Mouse (Mus musculus) forebrain, embryonic 12.5 days (tissue): Measurements from ENCODE around the gene Ntrk2. TPM values are rescaled to one million over a fixed set of nuclear protein-coding genes. Genes with fewer than 3 reads are reported as not detected.

Source experiments
- ATAC-seq: fragments of 200-750 bp; cut with Nextera tagmentation; 2 replicates; pipeline ENCODE4 v1.8.0; 2017; ENCODE audit warnings: moderate TSS enrichment; ENCODE audit not compliant: low FRiP score
- H3K27ac ChIP-seq: fragments of 300-500 bp; sonication (generic); 2 replicates; pipeline ENCODE4 v1.5.1; 2016; ENCODE audit warnings: mild to moderate bottlenecking
- H3K27me3 ChIP-seq: fragments of 300-500 bp; sonication (generic); 2 replicates; pipeline ENCODE4 v1.6.1; 2016; ENCODE audit warnings: mild to moderate bottlenecking
- H3K36me3 ChIP-seq: fragments of 300-500 bp; sonication (generic); replicated peaks from 2 replicates; pipeline ENCODE4 v1.6.1; 2016; ENCODE audit warnings: mild to moderate bottlenecking
- H3K4me1 ChIP-seq: fragments of 300-500 bp; sonication (generic); 2 replicates; pipeline ENCODE4 v1.6.1; 2016
- H3K4me2 ChIP-seq: fragments of 300-500 bp; sonication (generic); 2 replicates; pipeline ENCODE4 v1.6.1; 2016; ENCODE audit warnings: mild to moderate bottlenecking, moderate library complexity
- H3K4me3 ChIP-seq: fragments of 300-500 bp; sonication (generic); replicated peaks from 2 replicates; pipeline ENCODE4 v1.5.1; 2016; ENCODE audit warnings: mild to moderate bottlenecking
- H3K9ac ChIP-seq: fragments of 300-500 bp; sonication (generic); 2 replicates; pipeline ENCODE4 v1.6.1; 2016; ENCODE audit warnings: mild to moderate bottlenecking
- H3K9me3 ChIP-seq: fragments of 300-500 bp; sonication (generic); 2 replicates; pipeline ENCODE4 v1.6.1; 2016
- WGBS: fragments of 180-500 bp; shearing (Covaris S2); methylation state at CpG from one replicate; pipeline ENCODE4 v1.1.7; 2016; 5-methylcytosine and 5-hydroxymethylcytosine counted together
- polyA plus RNA-seq: library from polyadenylated mRNA; unstranded; fragments of >200 nt; fragmentation: Nextera tagmentation; extraction: Ambion mirVana; gene quantifications from 2 replicates; pipeline ENCODE4 v1.2.1, GENCODE M21; 2016

Ntrk2 gene
- polyA plus RNA-seq, 1 experiment from 2014 or later = 51.7 TPM

DNA sequence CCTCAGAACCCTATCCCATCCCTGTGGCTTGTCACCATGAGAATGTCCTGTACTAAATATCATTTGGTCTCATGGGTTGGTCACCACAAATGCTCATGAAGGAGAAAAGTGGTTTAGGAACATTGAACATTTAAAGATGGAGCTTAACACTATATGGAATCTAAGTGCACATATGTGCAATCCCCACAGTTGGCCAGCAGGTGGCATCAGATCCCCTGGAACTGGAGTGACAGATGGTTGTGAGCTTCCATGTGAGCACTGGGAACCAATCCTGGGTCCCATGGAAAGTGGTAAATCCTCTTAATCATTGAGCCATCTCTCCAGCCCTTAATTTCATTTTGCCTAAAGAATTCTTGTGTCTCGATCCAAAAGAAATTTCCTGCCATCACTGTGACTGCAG, 308.3 kb downstream of the Ntrk2 start:
- Histone ChIP-seq H3K27ac (no peak overlapping the region), H3K4me3 (no peak overlapping the region), H3K9me3 (peaks cover 28% of the 10 kb centered on the region), H3K4me2 (no peak overlapping the region), H3K36me3 (no peaks in the 10 kb centered on the region), H3K4me1 (no peaks in the 10 kb centered on the region), H3K9ac (no peak overlapping the region), H3K27me3 (no peaks in the 10 kb centered on the region)
- WGBS = 83% methylated on average over 1 of the region's 1 CpGs
- no peak for ATAC-seq

DNA sequence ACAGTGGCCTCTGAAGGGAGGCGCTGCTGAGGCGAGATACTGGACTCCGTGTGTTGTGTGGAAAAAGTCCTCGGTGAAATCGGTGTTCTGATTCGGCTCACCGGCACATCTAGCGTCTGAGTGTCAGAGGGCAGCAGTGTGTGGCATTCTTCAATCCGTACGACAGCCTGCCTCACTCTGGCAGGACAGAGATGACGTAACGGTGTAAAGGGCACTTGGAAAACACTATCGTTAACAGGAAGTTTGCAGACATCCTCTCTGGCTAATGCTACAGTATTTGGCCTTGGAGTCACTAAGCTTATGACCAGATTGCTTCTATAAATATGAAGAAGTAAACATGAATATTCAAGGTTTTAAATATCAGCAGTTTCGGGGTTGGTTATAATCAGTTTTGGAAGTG, 309.2 kb downstream of the Ntrk2 start:
- 98% methylated on average over 14 of the region's 14 CpGs for WGBS
- no peak for ATAC-seq

DNA sequence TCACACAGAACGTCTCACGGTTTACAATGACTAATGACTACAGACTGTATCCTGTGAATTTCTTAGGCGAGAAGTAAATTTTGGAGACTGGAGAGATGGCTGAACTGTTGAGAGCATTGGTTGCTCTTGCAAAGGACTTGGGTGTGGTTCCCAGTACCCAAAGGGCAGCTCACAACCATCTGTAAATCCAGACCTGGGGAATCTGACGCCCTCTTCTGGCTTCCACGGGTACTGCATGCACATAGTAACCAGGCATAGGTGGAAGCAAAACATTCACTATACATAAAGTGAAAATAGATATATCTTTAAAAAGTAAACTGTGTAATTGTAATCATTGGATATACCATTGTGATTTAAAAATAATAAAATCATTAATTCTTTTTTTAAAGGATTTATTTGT, 310.9 kb downstream of the Ntrk2 start:
- no peak overlapping the region for H3K4me2 ChIP-seq
- 91% methylated on average over 5 of the region's 5 CpGs for WGBS
- H3K36me3 ChIP-seq = no peaks in the 10 kb centered on the region
- H3K4me1 ChIP-seq = peaks cover 4% of the 10 kb centered on the region; the same call in 1 of the 2 replicates
- no peak for ATAC-seq
- no peaks in the 10 kb centered on the region for H3K27me3 ChIP-seq
- H3K9me3 ChIP-seq = peaks cover 28% of the 10 kb centered on the region
- H3K4me3 ChIP-seq = no peak overlapping the region
- H3K9ac ChIP-seq = no peak overlapping the region
- H3K27ac ChIP-seq = no peak overlapping the region

More for the DNA sequence above, 309.2 kb downstream of the Ntrk2 start:
- H3K9ac ChIP-seq = no peak overlapping the region
- H3K27ac ChIP-seq = no peak overlapping the region
- H3K27me3 ChIP-seq = no peaks in the 10 kb centered on the region
- H3K4me2 ChIP-seq = no peak overlapping the region
- H3K4me1 ChIP-seq = no peaks in the 10 kb centered on the region
- peaks cover 28% of the 10 kb centered on the region for H3K9me3 ChIP-seq
- no peak overlapping the region for H3K4me3 ChIP-seq
- H3K36me3 ChIP-seq = no peaks in the 10 kb centered on the region

DNA sequence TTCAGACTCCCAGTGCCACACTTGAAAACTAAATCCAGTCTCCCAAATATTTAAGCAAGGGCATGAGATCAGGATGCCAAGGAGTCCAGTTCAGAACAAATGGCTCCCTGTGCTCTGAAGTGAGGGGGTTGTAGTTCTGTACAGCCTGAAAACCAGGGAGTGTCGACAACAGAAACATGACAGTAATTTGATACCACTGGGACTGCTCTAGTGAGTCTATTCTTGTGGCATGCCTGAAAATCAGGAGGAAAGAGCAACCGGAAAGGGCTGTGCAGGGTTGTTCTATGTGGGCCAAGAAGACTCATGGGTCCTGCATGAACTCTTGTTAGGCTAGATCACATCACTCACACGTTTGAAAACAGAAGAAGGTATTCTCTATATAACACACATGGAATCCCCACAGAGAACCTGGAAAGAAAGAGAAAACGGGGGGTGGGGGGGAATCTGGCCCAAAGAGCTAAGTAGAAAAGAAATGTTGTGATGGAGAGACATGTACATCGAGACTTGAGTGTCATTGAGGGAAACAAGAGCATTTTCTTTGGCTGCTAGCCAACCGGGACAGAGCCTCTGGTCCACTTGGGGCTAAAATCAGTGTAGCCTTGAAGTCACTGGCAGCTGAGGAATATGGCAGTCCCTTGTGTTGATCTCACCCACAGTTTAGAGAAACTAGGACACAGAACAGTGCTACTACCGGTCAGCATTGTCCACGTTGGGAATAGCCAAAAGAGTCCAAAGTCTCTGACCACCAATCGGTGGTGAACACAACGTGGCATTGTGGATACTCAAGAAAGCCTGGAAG, 313.4 kb downstream of the Ntrk2 start:
- Histone ChIP-seq H3K27me3 (no peaks in the 10 kb centered on the region), H3K27ac (no peak overlapping the region), H3K4me1 (peaks cover 4% of the 10 kb centered on the region; the same call in 1 of the 2 replicates), H3K4me2 (no peak overlapping the region), H3K9me3 (peaks cover 21% of the 10 kb centered on the region), H3K9ac (no peak overlapping the region), H3K36me3 (no peaks in the 10 kb centered on the region), H3K4me3 (no peak overlapping the region)
- 78% methylated on average over 10 of the region's 10 CpGs for WGBS
- ATAC-seq = no peak

DNA sequence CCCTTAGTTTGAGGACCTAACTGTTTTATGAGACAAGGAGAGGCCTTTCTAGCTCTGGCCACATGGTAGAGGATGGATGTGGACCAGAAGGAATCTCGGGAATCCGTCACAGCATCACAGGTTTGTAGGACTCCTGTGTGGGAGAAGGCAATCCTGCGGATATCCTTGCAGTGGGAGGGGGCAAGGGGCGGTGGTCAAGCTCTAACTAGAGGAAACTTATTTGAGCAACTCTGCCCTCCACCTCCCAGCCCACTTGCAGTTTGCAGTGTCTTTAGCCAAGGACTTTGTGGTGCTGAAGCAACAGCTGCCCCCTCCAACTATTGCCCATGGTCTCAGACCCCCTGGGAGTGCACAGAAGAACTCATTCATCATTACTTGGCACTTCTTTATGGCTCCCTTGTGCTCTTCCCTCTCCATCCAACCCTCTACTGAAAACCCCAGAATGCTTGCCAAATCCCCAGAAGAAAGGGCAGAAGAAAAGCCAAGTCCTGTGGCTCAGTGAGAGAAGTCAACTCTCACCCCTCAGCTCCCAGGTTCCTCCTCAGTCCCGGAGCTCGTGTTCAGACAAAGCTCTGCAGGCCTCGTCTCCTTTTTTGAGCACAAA, 336.9 kb downstream of the Ntrk2 start:
- Histone ChIP-seq H3K27me3 (no peaks in the 10 kb centered on the region), H3K4me2 (no peak overlapping the region), H3K4me1 (peaks cover 45% of the 10 kb centered on the region), H3K9ac (no peak overlapping the region), H3K9me3 (no peaks in the 10 kb centered on the region), H3K27ac (peak overlapping the region; percentile 84), H3K4me3 (no peak overlapping the region), H3K36me3 (no peaks in the 10 kb centered on the region)
- no peak for ATAC-seq
- WGBS = 66% methylated on average over 7 of the region's 7 CpGs

DNA sequence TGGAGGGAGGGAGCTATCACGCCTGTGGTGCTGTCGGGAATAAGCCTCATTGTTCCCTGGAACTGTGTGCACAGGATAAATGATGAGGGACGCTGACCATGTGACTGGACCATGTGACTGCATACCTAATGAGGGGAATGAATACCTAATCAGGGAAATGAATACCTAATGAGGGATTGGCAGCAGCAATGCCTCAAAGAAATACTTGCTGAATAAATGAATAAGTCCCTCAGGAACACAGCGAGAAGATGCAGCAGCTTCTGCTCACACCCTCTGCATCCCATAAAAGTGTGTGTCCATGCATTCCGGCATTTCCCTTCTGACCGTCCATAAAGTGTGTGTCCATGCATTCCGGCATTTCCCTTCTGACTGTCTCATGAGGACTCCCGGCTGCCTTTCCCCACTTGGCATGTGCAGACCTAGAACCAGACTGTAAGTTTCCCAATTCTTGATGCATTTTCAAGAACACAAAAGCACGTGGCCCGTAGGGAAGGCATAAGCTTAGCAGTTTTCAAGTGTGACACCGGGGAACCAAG, 338.0 kb downstream of the Ntrk2 start:
- H3K9ac ChIP-seq = no peak overlapping the region
- peaks cover 46% of the 10 kb centered on the region for H3K4me1 ChIP-seq
- peak overlapping the region; percentile 28 for H3K4me2 ChIP-seq

DNA sequence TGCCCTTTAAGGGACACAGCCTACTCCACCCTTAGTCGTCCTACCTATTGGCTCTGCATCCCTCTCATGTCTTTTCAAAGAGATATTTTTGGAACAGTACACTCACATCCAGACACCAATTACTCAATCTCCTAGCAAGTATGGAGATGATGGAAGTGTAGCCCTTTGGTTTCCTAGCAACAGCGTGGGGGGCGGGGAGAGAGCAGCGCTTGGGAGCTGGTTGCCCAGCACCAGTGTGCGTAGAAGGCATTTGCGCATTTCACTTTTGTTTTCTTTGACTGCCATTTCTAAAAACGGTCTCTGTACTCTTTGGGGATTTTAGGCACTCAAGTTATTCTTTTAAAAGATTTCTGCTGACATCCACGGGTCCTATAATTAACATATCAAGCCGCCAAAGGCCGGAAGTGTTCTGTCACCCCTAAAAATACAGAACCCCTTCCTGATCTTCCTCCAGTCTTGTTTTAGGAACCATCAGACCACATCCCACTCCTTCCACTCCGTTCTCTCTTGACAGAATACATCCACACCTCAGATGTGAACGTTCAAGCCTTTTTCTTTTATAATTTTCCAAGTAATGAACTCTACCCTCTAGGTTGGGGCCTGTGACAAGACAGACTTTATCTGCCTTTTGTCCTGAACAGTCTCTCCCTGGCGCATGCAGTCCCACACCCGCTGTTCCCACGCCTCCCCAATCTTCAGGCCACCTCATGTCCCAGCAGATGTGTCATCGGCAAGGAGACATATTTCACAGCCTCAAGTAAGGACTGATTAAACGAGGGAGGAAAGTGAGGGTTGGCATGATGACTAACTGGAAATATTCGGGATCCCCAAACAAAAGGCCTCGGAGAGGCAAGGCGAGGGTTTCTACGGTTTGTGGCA, 339.5 kb downstream of the Ntrk2 start:
- Histone ChIP-seq H3K36me3 (no peaks in the 10 kb centered on the region), H3K4me1 (peaks cover 46% of the 10 kb centered on the region), H3K27me3 (no peaks in the 10 kb centered on the region), H3K4me3 (no peak overlapping the region), H3K27ac (peak overlapping the region; percentile 84), H3K4me2 (peak overlapping the region; percentile 13), H3K9me3 (no peaks in the 10 kb centered on the region), H3K9ac (no peak overlapping the region)
- ATAC-seq = peak; percentile 63
- WGBS = 43% methylated on average over 21 of the region's 21 CpGs

More for the DNA sequence above, 338.0 kb downstream of the Ntrk2 start:
- Histone ChIP-seq H3K4me3 (no peak overlapping the region), H3K36me3 (no peaks in the 10 kb centered on the region), H3K27me3 (no peaks in the 10 kb centered on the region), H3K27ac (peak overlapping the region; percentile 84), H3K9me3 (no peaks in the 10 kb centered on the region)
- ATAC-seq = peak; percentile 95
- 33% methylated on average over 11 of the region's 11 CpGs for WGBS

DNA sequence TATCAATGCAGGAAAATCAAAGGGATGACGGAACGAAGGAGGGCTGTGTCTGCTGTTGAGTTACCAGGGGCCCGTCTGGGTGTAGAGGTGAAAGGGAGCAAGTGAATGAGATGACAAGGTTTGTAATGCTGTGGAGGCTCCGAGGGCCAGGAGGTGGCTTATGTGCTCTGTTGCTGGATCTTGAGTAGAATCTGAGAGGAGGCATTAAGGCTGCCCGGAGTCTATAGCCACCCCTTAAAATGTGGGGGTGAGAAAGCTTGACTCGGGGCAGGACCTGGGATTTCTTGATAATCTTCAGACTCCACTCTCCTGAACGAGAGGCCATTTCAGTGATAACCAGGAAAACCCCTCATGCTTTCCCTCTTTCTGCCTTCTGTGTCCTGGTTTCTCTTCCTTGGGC, 340.2 kb downstream of the Ntrk2 start:
- peak overlapping the region; percentile 84 for H3K27ac ChIP-seq
- H3K36me3 ChIP-seq = no peaks in the 10 kb centered on the region

DNA sequence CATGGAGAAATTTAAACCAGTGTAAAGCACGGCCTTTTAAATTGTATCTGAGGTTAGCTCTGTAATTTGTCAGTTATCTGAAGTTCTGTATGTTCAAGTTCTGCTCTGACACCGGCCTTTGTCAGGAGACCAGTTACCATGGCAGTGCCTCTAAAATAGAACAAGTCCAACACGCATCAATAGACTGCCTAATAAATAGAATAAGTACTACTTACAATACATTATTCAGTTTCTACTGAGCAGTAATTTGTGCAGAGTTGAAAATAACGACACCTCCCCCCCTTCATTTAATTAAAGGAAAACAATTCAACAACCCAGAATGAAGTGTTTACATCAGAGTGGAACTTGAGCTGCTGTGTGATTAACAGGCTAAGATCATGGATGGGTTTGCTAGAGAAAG, 341.6 kb downstream of the Ntrk2 start:
- H3K4me2 ChIP-seq = no peak overlapping the region
- H3K4me1 ChIP-seq = peaks cover 46% of the 10 kb centered on the region
- H3K4me3 ChIP-seq = no peak overlapping the region
- no peaks in the 10 kb centered on the region for H3K9me3 ChIP-seq
- no peaks in the 10 kb centered on the region for H3K27me3 ChIP-seq
- peak overlapping the region; percentile 69 for H3K27ac ChIP-seq
- WGBS = 22% methylated on average over 4 of the region's 4 CpGs
- no peak overlapping the region for H3K9ac ChIP-seq
- H3K36me3 ChIP-seq = no peaks in the 10 kb centered on the region
- peak; percentile 37; the same call in 1 of the 2 replicates for ATAC-seq

More for the DNA sequence above, 340.2 kb downstream of the Ntrk2 start:
- Histone ChIP-seq H3K4me2 (no peak overlapping the region), H3K4me3 (no peak overlapping the region), H3K4me1 (peaks cover 46% of the 10 kb centered on the region), H3K9ac (no peak overlapping the region), H3K27me3 (no peaks in the 10 kb centered on the region), H3K9me3 (no peaks in the 10 kb centered on the region)
- ATAC-seq = no peak
- 89% methylated on average over 7 of the region's 7 CpGs for WGBS

DNA sequence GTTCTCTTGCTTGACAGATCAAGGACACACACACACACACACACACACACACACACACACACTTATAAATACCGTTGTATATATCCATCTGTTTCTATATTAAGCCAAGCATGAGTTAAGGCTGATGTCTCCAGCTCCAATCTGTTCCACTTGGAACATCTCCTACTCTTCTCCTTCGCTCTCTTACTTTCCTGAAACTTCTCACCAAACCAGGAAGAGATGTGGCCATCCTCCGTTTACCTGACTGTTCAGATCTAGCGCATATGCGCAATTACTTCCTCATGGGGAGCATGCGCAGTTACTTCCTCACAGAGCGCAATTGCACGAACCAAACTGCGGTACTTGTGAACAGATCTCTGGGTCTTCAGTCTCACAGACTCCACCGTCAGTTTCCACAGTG, 342.4 kb downstream of the Ntrk2 start:
- peaks cover 38% of the 10 kb centered on the region for H3K4me1 ChIP-seq
- no peak overlapping the region for H3K27ac ChIP-seq
- no peak overlapping the region for H3K4me2 ChIP-seq
- no peaks in the 10 kb centered on the region for H3K36me3 ChIP-seq
- no peak for ATAC-seq
- H3K4me3 ChIP-seq = no peak overlapping the region
- 90% methylated on average over 10 of the region's 10 CpGs for WGBS
- H3K27me3 ChIP-seq = no peaks in the 10 kb centered on the region
- H3K9ac ChIP-seq = no peak overlapping the region
- H3K9me3 ChIP-seq = no peaks in the 10 kb centered on the region

DNA sequence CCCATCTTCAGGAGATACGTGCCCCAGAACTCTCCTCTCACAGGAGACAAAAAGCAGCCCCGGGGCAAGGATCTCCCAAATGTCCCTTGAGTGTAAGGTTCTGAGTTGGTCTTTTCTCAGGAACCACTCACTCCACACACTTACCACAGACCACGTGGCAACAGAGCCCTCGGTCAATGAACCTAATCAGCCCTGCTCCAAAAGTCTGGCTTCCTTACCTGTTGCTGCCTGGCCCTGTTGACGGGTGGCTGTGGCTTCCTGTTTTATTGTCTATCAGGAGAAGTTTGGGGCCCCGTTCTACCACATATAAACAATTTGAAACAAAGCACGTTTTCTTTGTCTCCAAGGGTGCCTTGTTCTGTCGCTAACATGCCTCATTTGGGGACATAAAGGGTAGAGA, 357.6 kb downstream of the Ntrk2 start:
- no peak for ATAC-seq
- no peak overlapping the region for H3K4me3 ChIP-seq
- WGBS = 89% methylated on average over 8 of the region's 8 CpGs
- no peak overlapping the region for H3K9ac ChIP-seq
- no peaks in the 10 kb centered on the region for H3K4me1 ChIP-seq
- no peak overlapping the region for H3K4me2 ChIP-seq
- no peaks in the 10 kb centered on the region for H3K27me3 ChIP-seq
- H3K9me3 ChIP-seq = no peaks in the 10 kb centered on the region
- H3K36me3 ChIP-seq = no peaks in the 10 kb centered on the region
- H3K27ac ChIP-seq = no peak overlapping the region

DNA sequence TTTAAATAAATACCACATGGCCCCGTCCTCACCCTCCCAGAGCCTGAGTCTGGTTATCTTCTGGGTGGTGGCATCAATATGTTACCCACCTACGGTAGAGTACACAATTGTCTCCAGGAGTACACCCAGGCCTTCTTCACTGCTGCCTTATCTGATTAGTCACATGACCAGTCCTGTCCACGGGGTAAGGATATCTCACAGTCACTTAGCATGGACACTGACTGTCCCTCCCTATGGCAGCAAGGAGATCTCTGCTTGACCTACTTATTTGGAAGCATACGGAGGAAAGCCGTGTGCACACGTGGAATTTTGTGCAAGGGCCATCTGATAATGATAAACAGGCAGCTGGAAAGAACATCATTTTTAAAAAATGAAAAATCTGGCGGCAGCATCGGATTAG, 367.5 kb downstream of the Ntrk2 start:
- ATAC-seq = no peak
- no peaks in the 10 kb centered on the region for H3K27me3 ChIP-seq
- WGBS = 82% methylated on average over 8 of the region's 8 CpGs

More for the DNA sequence above, 367.5 kb downstream of the Ntrk2 start:
- no peak overlapping the region for H3K9ac ChIP-seq
- H3K27ac ChIP-seq = no peak overlapping the region
- H3K4me1 ChIP-seq = 0 out of 2 replicates have a peak, but pooled peaks cover 9% of the 10 kb centered on the region
- H3K4me2 ChIP-seq = no peak overlapping the region
- no peaks in the 10 kb centered on the region for H3K9me3 ChIP-seq
- H3K4me3 ChIP-seq = no peak overlapping the region
- no peaks in the 10 kb centered on the region for H3K36me3 ChIP-seq
